Mouse (Mus musculus): Measurements from ENCODE around the gene Cby1.

The Cby1 gene

GRCm38 (mm10) chr15:79658531-79659375 lies at the start of gene Cby1, which contains the start of gene Fam227a:
Gene Cby1 (plus strand): TSS chr15:79659199.
Gene Fam227a (minus strand): TSS chr15:79658956.
- peak; percentile 96 to 99 for DNase-seq (ENCODE audit: inconsistent age in 2 of 2, low spot score in 1 of 2)

GRCm38 (mm10) chr15:79609226-79609625 lies 49.8 kb upstream of the Cby1 start:
- DNase-seq (ENCODE audit: inconsistent age in 2 of 2, low spot score in 1 of 2): no peak

- DNase-seq (ENCODE audit: inconsistent age in 2 of 2, low spot score in 1 of 2): peak; percentile 41 to 58
These were observed 43.5 kb upstream of the Cby1 start for GRCm38 (mm10) chr15:79615501-79615900.

GRCm38 (mm10) chr15:79616729-79617128 lies 42.3 kb upstream of the Cby1 start:
- DNase-seq (ENCODE audit: inconsistent age in 2 of 2, low spot score in 1 of 2): no peak

- no peak for DNase-seq (ENCODE audit: inconsistent age in 2 of 2, low spot score in 1 of 2)
These were observed 41.9 kb upstream of the Cby1 start for GRCm38 (mm10) chr15:79617135-79617534.

- DNase-seq (ENCODE audit: inconsistent age in 2 of 2, low spot score in 1 of 2): no peak
These were observed 40.5 kb upstream of the Cby1 start for GRCm38 (mm10) chr15:79618456-79618855.

GRCm38 (mm10) chr15:79619770-79620414 lies 39.1 kb upstream of the Cby1 start:
- DNase-seq (ENCODE audit: inconsistent age in 2 of 2, low spot score in 1 of 2): no peak

GRCm38 (mm10) chr15:79630471-79630870 lies 28.5 kb upstream of the Cby1 start:
- DNase-seq (ENCODE audit: inconsistent age in 2 of 2, low spot score in 1 of 2): no peak

GRCm38 (mm10) chr15:79641135-79641817 lies 17.7 kb upstream of the Cby1 start:
- DNase-seq (ENCODE audit: inconsistent age in 2 of 2, low spot score in 1 of 2): no peak

- no peak for DNase-seq (ENCODE audit: inconsistent age in 2 of 2, low spot score in 1 of 2)
These were observed 13.5 kb upstream of the Cby1 start for GRCm38 (mm10) chr15:79645483-79645882.

- no peak for DNase-seq (ENCODE audit: inconsistent age in 2 of 2, low spot score in 1 of 2)
These were observed 10.9 kb upstream of the Cby1 start for GRCm38 (mm10) chr15:79648130-79648529.

- DNase-seq (ENCODE audit: inconsistent age in 2 of 2, low spot score in 1 of 2): peak in 1 of 2 experiments; percentile 76
These were observed 8.4 kb upstream of the Cby1 start for GRCm38 (mm10) chr15:79650569-79650968.

- DNase-seq (ENCODE audit: inconsistent age in 2 of 2, low spot score in 1 of 2): peak in 1 of 2 experiments; percentile 52
These were observed 7.5 kb upstream of the Cby1 start for GRCm38 (mm10) chr15:79651481-79651880.

- DNase-seq (ENCODE audit: inconsistent age in 2 of 2, low spot score in 1 of 2): no peak
These were observed 2.5 kb upstream of the Cby1 start for GRCm38 (mm10) chr15:79656451-79656850.

GRCm38 (mm10) chr15:79657837-79658530 lies 1.0 kb upstream of the Cby1 start:
- peak; percentile 81 to 94 for DNase-seq (ENCODE audit: inconsistent age in 2 of 2, low spot score in 1 of 2)

- peak in 1 of 2 experiments; percentile 61 for DNase-seq (ENCODE audit: inconsistent age in 2 of 2, low spot score in 1 of 2)
These were observed 2.9 kb downstream of the Cby1 start for GRCm38 (mm10) chr15:79661852-79662251.

- DNase-seq (ENCODE audit: inconsistent age in 2 of 2, low spot score in 1 of 2): no peak
These were observed 5.7 kb downstream of the Cby1 start for GRCm38 (mm10) chr15:79664666-79665065.

- peak in 1 of 2 experiments; percentile 55 for DNase-seq (ENCODE audit: inconsistent age in 2 of 2, low spot score in 1 of 2)
These were observed 10.2 kb downstream of the Cby1 start for GRCm38 (mm10) chr15:79669195-79669594.

GRCm38 (mm10) chr15:79670249-79670971 lies 11.4 kb downstream of the Cby1 start, which contains the start of gene Tomm22:
Gene Tomm22 (plus strand): TSS chr15:79670861.
- peak; percentile 92 to 96 for DNase-seq (ENCODE audit: inconsistent age in 2 of 2, low spot score in 1 of 2)

GRCm38 (mm10) chr15:79670972-79671299 lies 11.9 kb downstream of the Cby1 start:
- DNase-seq (ENCODE audit: inconsistent age in 2 of 2, low spot score in 1 of 2): no peak
